Mouse (Mus musculus) ZHBTc4 (cell line): Measurements from ENCODE around the gene Mlana.

ENCODE experiments used
- DNase-seq: peaks from one replicate; pipeline ENCODE4 v3.0.0-alpha.2; 2011; ENCODE audit warnings: low read depth, low spot score

Mlana gene

GRCm38 (mm10) chr19:29675562-29676078 is 22.0 kb upstream of the Mlana start:
- peak; percentile 63 for DNase-seq

GRCm38 (mm10) chr19:29676479-29677193 is 21.0 kb upstream of the Mlana start:
- DNase-seq = no peak

- no peak for DNase-seq
Measured at GRCm38 (mm10) chr19:29678181-29678778, 19.3 kb upstream of the Mlana start.

GRCm38 (mm10) chr19:29680182-29681152 is 17.2 kb upstream of the Mlana start:
- DNase-seq = peak; percentile 76

- peak; percentile 87 for DNase-seq
Measured at GRCm38 (mm10) chr19:29683844-29684540, 13.6 kb upstream of the Mlana start.

GRCm38 (mm10) chr19:29695071-29695470 is 2.6 kb upstream of the Mlana start:
- no peak for DNase-seq

GRCm38 (mm10) chr19:29696309-29696708 is 1.3 kb upstream of the Mlana start:
- DNase-seq = no peak

- DNase-seq = no peak
Measured at GRCm38 (mm10) chr19:29696840-29697239, 784 bp upstream of the Mlana start.

- no peak for DNase-seq
Measured at GRCm38 (mm10) chr19:29701707-29702106, 4.1 kb downstream of the Mlana start.

GRCm38 (mm10) chr19:29704436-29704835 is 6.8 kb downstream of the Mlana start:
- peak; percentile 72 for DNase-seq

- DNase-seq = peak; percentile 25
Measured at GRCm38 (mm10) chr19:29707314-29707898, 9.8 kb downstream of the Mlana start.

GRCm38 (mm10) chr19:29708003-29708402 is 10.4 kb downstream of the Mlana start:
- DNase-seq = no peak

GRCm38 (mm10) chr19:29708461-29708860 is 10.8 kb downstream of the Mlana start:
- no peak for DNase-seq

- no peak for DNase-seq
Measured at GRCm38 (mm10) chr19:29709461-29709860, 11.8 kb downstream of the Mlana start.

- no peak for DNase-seq
Measured at GRCm38 (mm10) chr19:29713451-29713850, 15.8 kb downstream of the Mlana start.

GRCm38 (mm10) chr19:29717854-29718253 is 20.2 kb downstream of the Mlana start:
- no peak for DNase-seq

GRCm38 (mm10) chr19:29718476-29718875 is 20.9 kb downstream of the Mlana start:
- no peak for DNase-seq

- DNase-seq = no peak
Measured at GRCm38 (mm10) chr19:29735421-29735820, 37.8 kb downstream of the Mlana start.

GRCm38 (mm10) chr19:29739608-29740007 is 42.0 kb downstream of the Mlana start:
- peak; percentile 51 for DNase-seq

- no peak for DNase-seq
Measured at GRCm38 (mm10) chr19:29740661-29741060, 43.0 kb downstream of the Mlana start.

GRCm38 (mm10) chr19:29743531-29743930 is 45.9 kb downstream of the Mlana start:
- DNase-seq = no peak
